8 mouse cellular contexts compared by ENCODE assay signal in the genomic region with DNA sequence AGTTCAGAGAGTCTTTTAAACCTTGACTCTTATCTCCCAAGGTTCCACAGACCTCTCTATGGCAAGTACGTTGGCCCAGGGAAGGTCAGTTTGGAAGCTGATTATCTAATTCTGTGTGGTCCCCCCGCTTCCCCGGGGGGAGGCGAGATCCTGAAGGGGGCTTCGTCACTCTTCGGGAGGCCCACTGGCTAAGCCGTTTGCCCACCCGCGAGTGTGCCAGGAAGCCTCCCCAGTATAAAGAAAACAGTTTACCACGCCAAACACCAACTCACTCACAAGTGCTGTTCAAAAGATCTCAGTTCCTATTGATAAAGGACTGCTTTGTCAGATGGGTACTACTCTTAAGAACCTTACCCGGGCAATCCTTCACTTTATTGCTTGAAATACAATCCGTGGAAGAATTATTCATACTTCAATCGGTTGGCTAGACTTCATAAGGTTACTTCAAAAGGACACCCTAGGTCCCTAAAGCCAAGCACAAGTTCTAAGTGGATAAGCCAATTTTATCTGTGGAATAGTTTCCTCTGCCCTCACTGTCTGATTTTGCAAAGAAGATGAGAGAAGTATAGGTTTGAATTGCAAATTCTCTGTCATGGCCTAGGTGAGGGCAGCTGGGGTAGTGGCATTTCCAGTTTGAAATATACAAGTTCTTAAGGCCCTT.
DNase-seq lines count a peak whose midpoint lies in the region; ATAC-seq and TF ChIP-seq lines count a peak whose summit lies in the region.

No protein-coding gene starts in this region.

- peaks cover 29% of the 10 kb centered on the region for H3K4me1 ChIP-seq in heart, embryonic 13.5 days
- H3K4me1 ChIP-seq in ES-Bruce4 (ENCODE audit: control insufficient read depth, insufficient read depth, low read length), result peaks cover 4% of the 10 kb centered on the region
- H3K4me1 ChIP-seq in forebrain, postnatal 0 days (ENCODE audit: insufficient read depth), result no peaks in the 10 kb centered on the region
- peaks cover 14% of the 10 kb centered on the region for H3K4me1 ChIP-seq in liver, postnatal 0 days (ENCODE audit: insufficient read depth)

- H3K9ac ChIP-seq in heart, embryonic 13.5 days, result peak overlapping the region; percentile 82; the same call in 1 of the 2 replicates
- peak overlapping the region; percentile 89 for H3K9ac ChIP-seq in ES-Bruce4 (ENCODE audit: low read depth, poor library complexity, severe bottlenecking)
- no peak overlapping the region for H3K9ac ChIP-seq in forebrain, postnatal 0 days
- H3K9ac ChIP-seq in liver, postnatal 0 days (replicated peaks), result peak overlapping the region; percentile 80

- H3K27ac ChIP-seq in heart, embryonic 13.5 days (replicated peaks), result no peak overlapping the region
- H3K27ac ChIP-seq in ES-Bruce4 (ENCODE audit: insufficient read depth, low read length), result no peak overlapping the region
- no peak overlapping the region for H3K27ac ChIP-seq in forebrain, postnatal 0 days (ENCODE audit: low read depth, low read length)
- peak overlapping the region; percentile 94 for H3K27ac ChIP-seq in liver, postnatal 0 days (ENCODE audit: low read depth)

- no peak for TF ChIP-seq CTCF in ES-Bruce4 (IDR thresholded peaks at IDR 0.05; ENCODE audit: low read depth, low read length)
- no peak for TF ChIP-seq CTCF in forebrain, postnatal 0 days (IDR thresholded peaks at IDR 0.05; ENCODE audit: low read depth)
- TF ChIP-seq CTCF in liver, postnatal 0 days (IDR thresholded peaks at IDR 0.05; ENCODE audit: low read depth), result no peak

- H3K27me3 ChIP-seq in heart, embryonic 13.5 days (replicated peaks), result peaks cover 39% of the 10 kb centered on the region
- no peaks in the 10 kb centered on the region for H3K27me3 ChIP-seq in ES-Bruce4 (ENCODE audit: control insufficient read depth, insufficient read depth, low read length, poor library complexity, severe bottlenecking)
- H3K27me3 ChIP-seq in forebrain, postnatal 0 days (ENCODE audit: insufficient read depth, low read length), result peaks cover 7% of the 10 kb centered on the region; the same call in 1 of the 2 replicates
- H3K27me3 ChIP-seq in liver, postnatal 0 days (ENCODE audit: insufficient read depth, low read length), result 0 out of 2 replicates have a peak, but pooled peaks cover 8% of the 10 kb centered on the region

- no peak for TF ChIP-seq POLR2A in ES-Bruce4 (IDR thresholded peaks at IDR 0.05; ENCODE audit: insufficient read depth, low read length)

- 21% methylated on average over 13 of the region's 13 CpGs for WGBS in heart, embryonic 13.5 days
- 7% methylated on average over 13 of the region's 13 CpGs for WGBS in forebrain, postnatal 0 days
- WGBS in liver, postnatal 0 days (ENCODE audit: insufficient replicate concordance), result 29% methylated on average over 13 of the region's 13 CpGs

- no peak for DNase-seq in heart, adult 9 months (ENCODE audit: low spot score in 2 of 2)
- DNase-seq in forebrain, postnatal 0 days, result peak; percentile 17
- DNase-seq in liver, postnatal 0 days, result no peak
- DNase-seq in frontal cortex, postnatal 14 days (ENCODE audit: low spot score in 2 of 2), result no peak
- DNase-seq in thymus, postnatal 0 days (ENCODE audit: low spot score), result no peak

- no peak for TF ChIP-seq EP300 in ES-Bruce4 (IDR thresholded peaks at IDR 0.05; ENCODE audit: insufficient read depth, low read depth, low read length)
- no peak for TF ChIP-seq EP300 in liver, postnatal 0 days (IDR thresholded peaks at IDR 0.05; ENCODE audit: low read depth)

- no peaks in the 10 kb centered on the region for H3K9me3 ChIP-seq in heart, embryonic 13.5 days
- no peaks in the 10 kb centered on the region for H3K9me3 ChIP-seq in ES-Bruce4 (replicated peaks; ENCODE audit: control insufficient read depth, insufficient read depth, low read length, poor library complexity, severe bottlenecking)
- no peaks in the 10 kb centered on the region for H3K9me3 ChIP-seq in forebrain, postnatal 0 days (ENCODE audit: low read length)
- H3K9me3 ChIP-seq in liver, postnatal 0 days (ENCODE audit: low read length), result no peaks in the 10 kb centered on the region

- peak overlapping the region; percentile 98 for H3K4me2 ChIP-seq in heart, embryonic 13.5 days
- peak overlapping the region; percentile 99 for H3K4me2 ChIP-seq in forebrain, postnatal 0 days (ENCODE audit: low read depth)
- peak overlapping the region; percentile 81 for H3K4me2 ChIP-seq in liver, postnatal 0 days (ENCODE audit: low read depth, low read length)

- no peaks in the 10 kb centered on the region for H3K36me3 ChIP-seq in heart, embryonic 13.5 days
- no peaks in the 10 kb centered on the region for H3K36me3 ChIP-seq in ES-Bruce4 (ENCODE audit: control insufficient read depth, insufficient read depth, low read length, poor library complexity, severe bottlenecking)
- H3K36me3 ChIP-seq in forebrain, postnatal 0 days (ENCODE audit: insufficient read depth), result no peaks in the 10 kb centered on the region
- H3K36me3 ChIP-seq in liver, postnatal 0 days (replicated peaks; ENCODE audit: insufficient read depth, low read length), result no peaks in the 10 kb centered on the region

- H3K4me3 ChIP-seq in heart, embryonic 13.5 days, result peak overlapping the region; percentile 63
- H3K4me3 ChIP-seq in ES-Bruce4 (ENCODE audit: low read depth, low read length), result peak overlapping the region; percentile 23; the same call in 1 of the 2 replicates
- no peak overlapping the region for H3K4me3 ChIP-seq in forebrain, postnatal 0 days (ENCODE audit: low read depth, low read length)
- peak overlapping the region; percentile 71 for H3K4me3 ChIP-seq in liver, postnatal 0 days (ENCODE audit: low read depth, low read length)

- ATAC-seq in heart, embryonic 13.5 days (ENCODE audit: extremely low read depth, insufficient number of reproducible peaks, low FRiP score, low TSS enrichment), result no peak
- no peak for ATAC-seq in forebrain, postnatal 0 days
- no peak for ATAC-seq in liver, postnatal 0 days
- no peak for ATAC-seq in megakaryocyte-erythroid progenitor cell, adult 5-6 weeks (replicated peaks; ENCODE audit: low FRiP score, low TSS enrichment, poor library complexity, severe bottlenecking)
